Mouse (Mus musculus): ENCODE data around the gene Lrr1. TPM values are rescaled to one million over a fixed set of nuclear protein-coding genes. Genes with fewer than 3 reads are reported as not detected.

Lrr1 gene
- polyA plus RNA-seq, 1 experiment from 2014 or later = 30.1 TPM

DNA sequence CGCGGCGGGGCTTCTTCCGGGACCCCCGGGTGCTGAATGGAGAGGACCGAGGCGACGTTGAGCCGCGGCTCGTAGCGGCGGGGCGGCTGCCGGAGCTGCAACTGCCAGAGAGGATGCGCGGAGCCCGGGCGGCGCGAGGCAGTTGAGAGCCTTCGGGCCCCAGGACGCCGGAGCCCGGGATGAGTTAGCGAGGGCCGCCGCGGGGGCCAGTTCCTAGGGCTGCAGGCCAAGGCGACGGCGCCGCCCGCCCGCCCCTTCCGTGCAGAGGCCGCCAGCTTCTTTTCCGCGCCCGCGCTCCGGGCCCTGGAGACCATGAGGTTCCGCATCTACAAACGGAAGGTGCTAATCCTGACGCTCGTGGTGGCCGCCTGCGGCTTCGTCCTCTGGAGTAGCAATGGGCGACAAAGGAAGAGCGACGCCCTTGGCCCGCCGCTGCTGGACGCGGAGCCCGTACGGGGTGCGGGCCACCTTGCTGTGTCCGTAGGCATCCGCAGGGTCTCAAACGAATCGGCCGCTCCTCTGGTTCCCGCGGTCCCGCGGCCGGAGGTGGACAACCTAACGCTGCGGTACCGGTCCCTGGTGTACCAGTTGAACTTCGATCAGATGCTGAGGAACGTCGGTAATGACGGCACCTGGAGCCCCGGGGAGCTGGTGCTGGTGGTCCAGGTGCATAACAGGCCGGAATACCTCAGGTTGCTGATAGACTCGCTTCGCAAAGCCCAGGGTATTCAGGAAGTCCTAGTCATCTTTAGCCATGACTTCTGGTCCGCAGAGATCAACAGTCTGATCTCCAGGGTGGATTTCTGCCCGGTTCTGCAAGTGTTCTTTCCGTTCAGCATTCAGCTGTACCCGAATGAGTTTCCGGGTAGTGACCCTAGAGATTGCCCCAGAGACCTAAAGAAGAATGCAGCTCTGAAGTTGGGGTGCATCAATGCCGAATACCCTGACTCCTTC lies 16.0 kb downstream of the Lrr1 start:
- Histone ChIP-seq H3K27me3 (ENCODE audit: control insufficient read depth, insufficient read depth, low read length) (no peaks in the 10 kb centered on the region), H3K4me2 (ENCODE audit: low read depth, severe bottlenecking) (peak overlapping the region; percentile 94), H3K27ac (replicated peaks; ENCODE audit: low read depth, low read length) (peak overlapping the region; percentile 73), H3K36me3 (ENCODE audit: control insufficient read depth, insufficient read depth, low read length) (peaks cover 2% of the 10 kb centered on the region), H3K4me1 (ENCODE audit: control insufficient read depth, insufficient read depth, low read length) (peaks cover 7% of the 10 kb centered on the region), H3K9me3 (ENCODE audit: control insufficient read depth, low read length) (no peaks in the 10 kb centered on the region), H3K4me3 (ENCODE audit: low read depth, low read length) (peak overlapping the region; percentile 93), H3K9ac (ENCODE audit: low read length) (peak overlapping the region; percentile 89)
- 3% methylated on average over 75 of the region's 86 CpGs for WGBS
- DNase-seq (ENCODE audit: low spot score) (peak; percentile 64), ATAC-seq (ENCODE audit: insufficient number of reproducible peaks, low FRiP score, low TSS enrichment, low read depth) (peak; percentile 64)

DNA sequence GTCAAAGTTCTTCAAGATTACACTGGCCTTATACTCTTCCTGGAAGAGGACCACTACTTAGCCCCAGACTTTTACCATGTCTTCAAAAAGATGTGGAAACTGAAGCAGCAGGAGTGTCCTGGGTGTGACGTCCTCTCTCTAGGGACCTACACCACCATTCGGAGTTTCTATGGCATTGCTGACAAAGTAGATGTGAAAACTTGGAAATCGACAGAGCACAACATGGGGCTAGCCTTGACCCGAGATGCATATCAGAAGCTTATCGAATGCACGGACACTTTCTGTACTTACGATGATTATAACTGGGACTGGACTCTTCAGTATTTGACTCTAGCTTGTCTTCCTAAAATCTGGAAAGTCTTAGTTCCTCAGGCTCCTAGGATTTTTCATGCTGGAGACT lies 16.8 kb downstream of the Lrr1 start:
- no peak for DNase-seq (ENCODE audit: low spot score)
- no peak overlapping the region for H3K27ac ChIP-seq (replicated peaks; ENCODE audit: low read depth, low read length)

DNA sequence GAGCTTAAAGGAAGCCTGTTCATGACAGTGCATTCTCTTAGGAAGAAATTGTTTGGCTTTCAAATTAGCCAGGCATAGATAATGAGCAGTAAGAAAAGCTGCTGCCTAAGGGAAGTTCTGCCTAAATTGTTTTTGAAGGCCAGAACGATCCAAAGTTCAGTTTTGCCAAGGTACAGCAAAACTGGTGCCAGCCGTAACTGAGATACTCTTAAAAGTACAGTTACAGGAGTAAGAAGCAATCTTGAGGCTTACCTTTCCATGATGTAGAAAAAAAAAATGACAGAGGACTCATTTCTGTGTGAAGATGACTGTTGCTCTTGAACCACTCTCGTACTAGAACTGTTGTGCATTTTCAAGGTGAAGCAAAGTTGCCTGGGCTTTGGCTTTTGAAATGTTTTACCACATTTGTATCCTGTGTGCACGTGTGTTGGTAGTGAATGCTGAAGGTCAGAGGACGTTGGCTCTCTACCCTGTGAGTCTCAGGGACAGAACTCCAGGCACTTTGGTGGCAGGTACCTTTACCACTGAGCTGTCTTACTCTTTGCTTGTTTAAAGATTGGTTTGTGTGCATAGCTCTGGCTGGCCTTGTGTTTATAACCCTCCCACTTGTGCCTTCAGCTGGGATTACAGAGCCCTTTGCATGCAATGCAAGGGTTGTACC lies 18.3 kb downstream of the Lrr1 start:
- Histone ChIP-seq H3K27ac (replicated peaks; ENCODE audit: low read depth, low read length) (no peak overlapping the region), H3K36me3 (ENCODE audit: control insufficient read depth, insufficient read depth, low read length) (peaks cover 10% of the 10 kb centered on the region), H3K27me3 (ENCODE audit: control insufficient read depth, insufficient read depth, low read length) (no peaks in the 10 kb centered on the region), H3K9me3 (ENCODE audit: control insufficient read depth, low read length) (no peaks in the 10 kb centered on the region), H3K9ac (ENCODE audit: low read length) (no peak overlapping the region), H3K4me1 (ENCODE audit: control insufficient read depth, insufficient read depth, low read length) (peaks cover 7% of the 10 kb centered on the region), H3K4me3 (ENCODE audit: low read depth, low read length) (no peak overlapping the region), H3K4me2 (ENCODE audit: low read depth, severe bottlenecking) (no peak overlapping the region)
- ATAC-seq (ENCODE audit: insufficient number of reproducible peaks, low FRiP score, low TSS enrichment, low read depth) = no peak
- DNase-seq (ENCODE audit: low spot score) = no peak
- 79% methylated on average over 5 of the region's 5 CpGs for WGBS

More for the DNA sequence above, 16.8 kb downstream of the Lrr1 start:
- H3K9ac ChIP-seq (ENCODE audit: low read length) = peak overlapping the region; percentile 89; the same call in 1 of the 2 replicates
- ATAC-seq (ENCODE audit: insufficient number of reproducible peaks, low FRiP score, low TSS enrichment, low read depth) = no peak
- H3K27me3 ChIP-seq (ENCODE audit: control insufficient read depth, insufficient read depth, low read length) = no peaks in the 10 kb centered on the region
- WGBS = 81% methylated on average over 7 of the region's 7 CpGs
- peak overlapping the region; percentile 94 for H3K4me2 ChIP-seq (ENCODE audit: low read depth, severe bottlenecking)
- no peaks in the 10 kb centered on the region for H3K9me3 ChIP-seq (ENCODE audit: control insufficient read depth, low read length)
- H3K4me1 ChIP-seq (ENCODE audit: control insufficient read depth, insufficient read depth, low read length) = peaks cover 7% of the 10 kb centered on the region
- H3K4me3 ChIP-seq (ENCODE audit: low read depth, low read length) = peak overlapping the region; percentile 93
- H3K36me3 ChIP-seq (ENCODE audit: control insufficient read depth, insufficient read depth, low read length) = peaks cover 7% of the 10 kb centered on the region

DNA sequence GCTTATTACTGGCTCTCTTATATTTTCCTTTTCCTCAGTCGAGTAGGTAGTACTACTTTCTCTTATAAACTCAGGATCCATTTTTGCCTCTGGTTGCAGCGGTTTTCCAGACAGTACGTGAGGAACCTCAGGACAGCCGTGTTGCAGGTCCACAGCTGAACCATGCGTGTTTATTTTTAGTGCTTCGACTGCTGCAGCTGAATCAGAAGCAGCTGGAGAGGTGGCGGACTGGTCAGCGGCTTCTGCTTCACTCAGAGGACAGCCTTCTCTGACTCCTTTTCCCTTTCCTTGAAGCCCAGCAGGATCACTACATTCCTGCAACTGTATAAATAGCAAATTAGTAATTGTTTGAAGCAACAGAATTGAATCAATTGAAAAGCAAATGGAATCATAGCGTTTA lies 21.5 kb downstream of the Lrr1 start:
- H3K4me1 ChIP-seq (ENCODE audit: control insufficient read depth, insufficient read depth, low read length) = peaks cover 5% of the 10 kb centered on the region
- H3K36me3 ChIP-seq (ENCODE audit: control insufficient read depth, insufficient read depth, low read length) = peaks cover 10% of the 10 kb centered on the region
- WGBS = 93% methylated on average over 9 of the region's 9 CpGs
- H3K4me2 ChIP-seq (ENCODE audit: low read depth, severe bottlenecking) = no peak overlapping the region
- no peaks in the 10 kb centered on the region for H3K9me3 ChIP-seq (ENCODE audit: control insufficient read depth, low read length)
- DNase-seq (ENCODE audit: low spot score) (no peak), ATAC-seq (ENCODE audit: insufficient number of reproducible peaks, low FRiP score, low TSS enrichment, low read depth) (no peak)
- no peak overlapping the region for H3K9ac ChIP-seq (ENCODE audit: low read length)
- no peak overlapping the region for H3K27ac ChIP-seq (replicated peaks; ENCODE audit: low read depth, low read length)
- no peak overlapping the region for H3K4me3 ChIP-seq (ENCODE audit: low read depth, low read length)
- H3K27me3 ChIP-seq (ENCODE audit: control insufficient read depth, insufficient read depth, low read length) = no peaks in the 10 kb centered on the region

DNA sequence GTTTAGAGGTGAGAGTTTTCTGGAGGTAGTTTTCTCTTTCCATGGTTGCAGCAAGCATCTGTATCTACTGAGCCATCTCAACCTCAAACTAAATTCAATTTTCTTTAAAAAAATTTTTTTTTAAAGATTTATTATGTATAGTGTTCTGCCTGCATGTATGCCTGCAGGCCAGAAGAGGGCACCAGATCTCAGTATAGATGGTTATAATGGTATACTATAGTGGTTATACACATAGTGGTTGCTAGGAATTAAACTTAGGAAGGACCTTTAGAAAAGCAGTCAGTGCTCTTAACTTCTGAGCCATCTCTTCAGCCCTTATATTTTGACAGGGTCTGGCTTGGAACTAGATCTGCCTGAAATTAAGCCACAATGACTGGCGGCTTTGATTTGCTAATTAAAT lies 21.9 kb downstream of the Lrr1 start:
- no peak overlapping the region for H3K27ac ChIP-seq (replicated peaks; ENCODE audit: low read depth, low read length)

DNA sequence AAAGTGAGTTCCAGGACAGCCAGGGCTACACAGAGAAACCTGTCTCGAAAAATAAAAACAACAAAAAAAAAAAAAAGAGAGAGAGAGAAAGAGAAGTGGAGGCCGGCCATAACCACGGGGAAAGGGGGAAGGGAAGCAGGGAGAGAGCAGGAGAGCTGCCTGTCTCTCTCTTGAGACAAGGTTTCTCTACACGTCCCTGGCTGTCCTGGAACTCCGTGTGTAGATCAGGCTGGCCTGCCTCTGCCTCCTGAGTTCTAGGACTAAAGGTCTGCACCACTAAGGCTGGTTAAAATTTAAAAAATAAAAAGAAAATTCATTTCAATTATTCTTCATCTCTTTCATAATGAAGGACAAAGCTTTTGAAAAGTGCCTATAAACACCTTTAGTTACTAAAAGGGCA lies 22.8 kb downstream of the Lrr1 start:
- 94% methylated on average over 5 of the region's 5 CpGs for WGBS
- no peak overlapping the region for H3K9ac ChIP-seq (ENCODE audit: low read length)
- H3K36me3 ChIP-seq (ENCODE audit: control insufficient read depth, insufficient read depth, low read length) = peaks cover 10% of the 10 kb centered on the region
- no peak overlapping the region for H3K27ac ChIP-seq (replicated peaks; ENCODE audit: low read depth, low read length)
- no peaks in the 10 kb centered on the region for H3K9me3 ChIP-seq (ENCODE audit: control insufficient read depth, low read length)
- no peak overlapping the region for H3K4me2 ChIP-seq (ENCODE audit: low read depth, severe bottlenecking)
- no peak for ATAC-seq (ENCODE audit: insufficient number of reproducible peaks, low FRiP score, low TSS enrichment, low read depth)
- no peak overlapping the region for H3K4me3 ChIP-seq (ENCODE audit: low read depth, low read length)
- peaks cover 4% of the 10 kb centered on the region; the same call in 1 of the 2 replicates for H3K4me1 ChIP-seq (ENCODE audit: control insufficient read depth, insufficient read depth, low read length)
- no peak for DNase-seq (ENCODE audit: low spot score)
- H3K27me3 ChIP-seq (ENCODE audit: control insufficient read depth, insufficient read depth, low read length) = no peaks in the 10 kb centered on the region

More for the DNA sequence above, 21.9 kb downstream of the Lrr1 start:
- H3K4me3 ChIP-seq (ENCODE audit: low read depth, low read length) = no peak overlapping the region
- no peaks in the 10 kb centered on the region for H3K27me3 ChIP-seq (ENCODE audit: control insufficient read depth, insufficient read depth, low read length)
- no peak overlapping the region for H3K9ac ChIP-seq (ENCODE audit: low read length)
- ATAC-seq (ENCODE audit: insufficient number of reproducible peaks, low FRiP score, low TSS enrichment, low read depth) = no peak
- H3K4me1 ChIP-seq (ENCODE audit: control insufficient read depth, insufficient read depth, low read length) = peaks cover under 1% of the 10 kb centered on the region; the same call in 1 of the 2 replicates
- no peak overlapping the region for H3K4me2 ChIP-seq (ENCODE audit: low read depth, severe bottlenecking)
- H3K36me3 ChIP-seq (ENCODE audit: control insufficient read depth, insufficient read depth, low read length) = peaks cover 10% of the 10 kb centered on the region
- no peaks in the 10 kb centered on the region for H3K9me3 ChIP-seq (ENCODE audit: control insufficient read depth, low read length)
- no peak for DNase-seq (ENCODE audit: low spot score)
- whole genome bisulfite sequencing = 92% methylated on average over 1 of the region's 1 CpGs

DNA sequence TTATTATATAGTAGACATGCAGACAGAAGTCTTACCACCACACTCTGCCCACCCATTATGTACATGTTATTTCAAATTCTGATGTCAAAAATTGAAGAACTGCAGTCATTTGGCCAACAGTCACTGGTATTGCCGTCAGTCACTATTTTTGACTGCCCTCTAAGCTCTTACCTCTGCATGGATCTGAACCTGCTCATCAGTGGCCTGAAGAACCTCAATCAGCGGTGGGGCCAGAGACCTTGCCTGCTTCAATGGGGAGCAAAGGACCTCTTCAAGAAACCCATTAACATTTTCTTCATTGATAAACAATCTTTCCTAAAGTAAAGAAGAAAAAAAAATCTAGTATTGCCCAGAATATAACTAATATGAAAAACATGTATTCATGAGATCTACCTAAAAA lies 24.0 kb downstream of the Lrr1 start:
- ATAC-seq (ENCODE audit: insufficient number of reproducible peaks, low FRiP score, low TSS enrichment, low read depth) (no peak), DNase-seq (ENCODE audit: low spot score) (no peak)
- Histone ChIP-seq H3K4me1 (ENCODE audit: control insufficient read depth, insufficient read depth, low read length) (peaks cover 4% of the 10 kb centered on the region; the same call in 1 of the 2 replicates), H3K9me3 (ENCODE audit: control insufficient read depth, low read length) (no peaks in the 10 kb centered on the region), H3K4me3 (ENCODE audit: low read depth, low read length) (no peak overlapping the region), H3K36me3 (ENCODE audit: control insufficient read depth, insufficient read depth, low read length) (peaks cover 10% of the 10 kb centered on the region), H3K27me3 (ENCODE audit: control insufficient read depth, insufficient read depth, low read length) (no peaks in the 10 kb centered on the region), H3K9ac (ENCODE audit: low read length) (no peak overlapping the region), H3K27ac (replicated peaks; ENCODE audit: low read depth, low read length) (no peak overlapping the region), H3K4me2 (ENCODE audit: low read depth, severe bottlenecking) (no peak overlapping the region)
- WGBS = 95% methylated on average over 2 of the region's 2 CpGs

All from limb, embryonic 11.5 days (tissue).